Mouse (Mus musculus) kidney, adult 9 months (tissue): ENCODE data around the gene Rbpms2.

ENCODE experiments used
- DNase-seq: peaks from one replicate; pipeline ENCODE4 v3.0.0; 2022

Gene Rbpms2

GRCm38 (mm10) chr9:65697992-65698391 lies 68.5 kb downstream of the Rbpms2 start:
- peak; percentile 17 for DNase-seq

GRCm38 (mm10) chr9:65700504-65700903 lies 71.1 kb downstream of the Rbpms2 start:
- DNase-seq = no peak

GRCm38 (mm10) chr9:65702286-65702685 lies 72.8 kb downstream of the Rbpms2 start:
- DNase-seq = no peak

- DNase-seq = no peak
These were observed 73.8 kb downstream of the Rbpms2 start for GRCm38 (mm10) chr9:65703241-65703640.

- no peak for DNase-seq
These were observed 74.6 kb downstream of the Rbpms2 start for GRCm38 (mm10) chr9:65703926-65704595.
